Mouse (Mus musculus) gastrocnemius, postnatal 10 days (tissue): ENCODE results near the gene Lrmda. TPM values are rescaled to one million over a fixed set of nuclear protein-coding genes. Genes with fewer than 3 reads are reported as not detected.

Source experiments
- DNase-seq: peaks from one replicate; pipeline ENCODE4 v3.0.0; 2021; ENCODE audit warnings: mixed read lengths
- total RNA-seq, 2 experiments: library from RNA; stranded (reverse); gene quantifications; 2 replicates each; pipeline ENCODE4 v1.2.3; 2021

Gene Lrmda
- total RNA-seq, 2 experiments from 2014 or later = 1.2 to 1.9 TPM

- DNase-seq = no peak
These were observed 643.0 kb downstream of the Lrmda start for GRCm38 (mm10) chr14:22662496-22662895.

- no peak for DNase-seq
These were observed 646.9 kb downstream of the Lrmda start for GRCm38 (mm10) chr14:22666437-22666836.

- no peak for DNase-seq
These were observed 648.8 kb downstream of the Lrmda start for GRCm38 (mm10) chr14:22668302-22668701.

- no peak for DNase-seq
These were observed 649.2 kb downstream of the Lrmda start for GRCm38 (mm10) chr14:22668711-22669110.

- DNase-seq = no peak
These were observed 654.1 kb downstream of the Lrmda start for GRCm38 (mm10) chr14:22673581-22673980.

GRCm38 (mm10) chr14:22679008-22679704 is 659.6 kb downstream of the Lrmda start:
- no peak for DNase-seq

GRCm38 (mm10) chr14:22679705-22680643 is 660.5 kb downstream of the Lrmda start:
- DNase-seq = no peak

GRCm38 (mm10) chr14:22686886-22687285 is 667.4 kb downstream of the Lrmda start:
- DNase-seq = no peak

GRCm38 (mm10) chr14:22688399-22688798 is 668.9 kb downstream of the Lrmda start:
- no peak for DNase-seq

- DNase-seq = no peak
These were observed 675.9 kb downstream of the Lrmda start for GRCm38 (mm10) chr14:22695448-22695847.

- DNase-seq = no peak
These were observed 676.4 kb downstream of the Lrmda start for GRCm38 (mm10) chr14:22695931-22696365.

GRCm38 (mm10) chr14:22700236-22700635 is 680.7 kb downstream of the Lrmda start:
- DNase-seq = no peak

GRCm38 (mm10) chr14:22700690-22701089 is 681.2 kb downstream of the Lrmda start:
- DNase-seq = no peak

- DNase-seq = no peak
These were observed 688.6 kb downstream of the Lrmda start for GRCm38 (mm10) chr14:22707958-22708701.

GRCm38 (mm10) chr14:22710071-22710661 is 690.7 kb downstream of the Lrmda start:
- no peak for DNase-seq

GRCm38 (mm10) chr14:22712388-22712787 is 692.9 kb downstream of the Lrmda start:
- no peak for DNase-seq

- DNase-seq = no peak
These were observed 696.3 kb downstream of the Lrmda start for GRCm38 (mm10) chr14:22715581-22716378.

- DNase-seq = no peak
These were observed 700.5 kb downstream of the Lrmda start for GRCm38 (mm10) chr14:22719968-22720367.

GRCm38 (mm10) chr14:22721845-22722244 is 702.3 kb downstream of the Lrmda start:
- DNase-seq = no peak

- no peak for DNase-seq
These were observed 708.0 kb downstream of the Lrmda start for GRCm38 (mm10) chr14:22727548-22727947.

- DNase-seq = no peak
These were observed 709.2 kb downstream of the Lrmda start for GRCm38 (mm10) chr14:22728611-22729223.
